Mouse (Mus musculus) kidney, embryonic 16.5 days (tissue): Measurements from ENCODE around the gene Olfr122. TPM values are rescaled to one million over a fixed set of nuclear protein-coding genes. Genes with fewer than 3 reads are reported as not detected.

Source experiments
- ATAC-seq: fragments of 200-750 bp; cut with Nextera tagmentation; 2 replicates; pipeline ENCODE4 v1.8.0; 2017; ENCODE audit warnings: moderate TSS enrichment; ENCODE audit not compliant: low FRiP score, low TSS enrichment
- H3K27ac ChIP-seq: fragments of 300-500 bp; sonication (generic); 2 replicates; pipeline ENCODE4 v1.5.1; 2014; ENCODE audit warnings: low read length
- H3K27me3 ChIP-seq: fragments of 300-500 bp; sonication (generic); 2 replicates; pipeline ENCODE4 v1.6.1; 2014; ENCODE audit warnings: low read length, control low read depth, mixed read lengths; ENCODE audit not compliant: insufficient read depth
- H3K36me3 ChIP-seq: fragments of 300-500 bp; sonication (generic); 2 replicates; pipeline ENCODE4 v1.6.1; 2014; ENCODE audit warnings: low read length, control low read depth, mixed read lengths; ENCODE audit not compliant: insufficient read depth
- H3K4me1 ChIP-seq: fragments of 300-500 bp; sonication (generic); 2 replicates; pipeline ENCODE4 v1.6.1; 2014; ENCODE audit warnings: low read length, control low read depth, mixed read lengths; ENCODE audit not compliant: insufficient read depth
- H3K4me2 ChIP-seq: fragments of 300-500 bp; sonication (generic); replicated peaks from 2 replicates; pipeline ENCODE4 v1.6.1; 2014; ENCODE audit warnings: low read depth, low read length
- H3K4me3 ChIP-seq: fragments of 300-500 bp; sonication (generic); 2 replicates; pipeline ENCODE4 v1.5.1; 2014; ENCODE audit warnings: mild to moderate bottlenecking, low read length
- H3K9ac ChIP-seq: fragments of 300-500 bp; sonication (generic); replicated peaks from 2 replicates; pipeline ENCODE4 v1.6.1; 2014; ENCODE audit warnings: low read length
- H3K9me3 ChIP-seq: fragments of 300-500 bp; sonication (generic); 2 replicates; pipeline ENCODE4 v1.6.1; 2016; ENCODE audit warnings: low read length, control low read depth
- WGBS: fragments of 180-500 bp; shearing (Covaris S2); extraction: QIAGEN DNeasy Blood & Tissue Kit; methylation state at CpG from one replicate; pipeline ENCODE4 v1.1.7; 2014; 5-methylcytosine and 5-hydroxymethylcytosine counted together
- polyA plus RNA-seq: library from polyadenylated mRNA; unstranded; fragments of >200 nt; fragmentation: Nextera tagmentation; extraction: Ambion mirVana; gene quantifications from 2 replicates; pipeline ENCODE4 v1.2.1, GENCODE M21; 2015

The Olfr122 gene
- polyA plus RNA-seq, result not detected in 2 replicates

DNA sequence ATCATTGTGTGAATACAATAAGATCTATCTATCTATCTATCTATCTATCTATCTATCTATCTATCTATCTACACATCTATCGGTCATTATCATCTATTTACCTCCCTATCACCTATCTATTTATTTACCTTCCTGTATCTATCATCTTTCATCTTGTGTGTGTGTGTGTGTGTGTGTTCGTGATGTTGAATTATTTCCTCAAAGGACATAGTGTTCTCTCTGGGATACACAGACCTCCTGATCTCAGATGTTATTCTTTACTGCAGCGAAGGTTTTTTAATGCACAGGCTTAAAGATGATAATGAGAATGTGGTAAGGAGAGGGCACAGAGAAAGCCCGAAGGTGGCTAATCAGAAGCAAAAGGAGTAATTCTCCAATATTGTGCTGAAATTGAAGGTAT, at the start of gene Olfr122:
Olfr122 (plus strand) TSS at position 301 of the 400 bp plus-strand sequence.
- 78% methylated on average over 4 of the region's 4 CpGs for WGBS
- H3K27me3 ChIP-seq, result no peaks in the 10 kb centered on the region
- H3K9ac ChIP-seq, result no peak within 1 kb of the TSS
- no peak within 1 kb of the TSS for H3K27ac ChIP-seq
- no peak for ATAC-seq
- H3K4me1 ChIP-seq, result no peaks in the 10 kb centered on the region
- H3K4me2 ChIP-seq, result no peak within 1 kb of the TSS
- no peaks in the 10 kb centered on the region for H3K36me3 ChIP-seq
- H3K4me3 ChIP-seq, result no peak within 1 kb of the TSS
- H3K9me3 ChIP-seq, result no peaks in the 10 kb centered on the region

DNA sequence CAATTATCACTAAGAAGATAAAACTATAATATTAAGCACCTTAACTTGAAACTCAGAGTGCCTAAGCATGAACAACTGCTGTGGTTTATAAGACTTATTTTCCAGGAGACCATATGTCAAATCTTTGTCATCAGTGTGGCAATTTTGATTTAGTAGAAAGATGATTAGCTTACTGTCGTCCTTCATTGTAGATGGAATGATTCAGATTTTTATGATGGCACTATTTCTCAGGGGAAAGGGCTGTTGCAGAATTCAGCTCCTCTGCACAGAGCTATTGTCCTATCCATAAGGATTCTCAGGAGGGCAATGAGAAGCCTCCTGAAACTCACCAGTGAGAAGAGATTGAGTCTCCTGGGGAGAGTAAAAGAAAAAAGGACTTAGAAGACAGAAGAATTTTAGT, 46.9 kb upstream of the Olfr122 start, which contains the start of gene Olfr120:
Olfr120 (plus strand) TSS at position 301 of the 400 bp plus-strand sequence.
- H3K27ac ChIP-seq, result no peak within 1 kb of the TSS
- no peaks in the 10 kb centered on the region for H3K4me1 ChIP-seq
- no peak within 1 kb of the TSS for H3K4me3 ChIP-seq
- no peak for ATAC-seq
- no peaks in the 10 kb centered on the region for H3K36me3 ChIP-seq
- H3K9ac ChIP-seq, result no peak within 1 kb of the TSS
- no peak within 1 kb of the TSS for H3K4me2 ChIP-seq
- WGBS, result 56% methylated on average over 1 of the region's 1 CpGs
- H3K9me3 ChIP-seq, result no peaks in the 10 kb centered on the region
- H3K27me3 ChIP-seq, result no peaks in the 10 kb centered on the region

DNA sequence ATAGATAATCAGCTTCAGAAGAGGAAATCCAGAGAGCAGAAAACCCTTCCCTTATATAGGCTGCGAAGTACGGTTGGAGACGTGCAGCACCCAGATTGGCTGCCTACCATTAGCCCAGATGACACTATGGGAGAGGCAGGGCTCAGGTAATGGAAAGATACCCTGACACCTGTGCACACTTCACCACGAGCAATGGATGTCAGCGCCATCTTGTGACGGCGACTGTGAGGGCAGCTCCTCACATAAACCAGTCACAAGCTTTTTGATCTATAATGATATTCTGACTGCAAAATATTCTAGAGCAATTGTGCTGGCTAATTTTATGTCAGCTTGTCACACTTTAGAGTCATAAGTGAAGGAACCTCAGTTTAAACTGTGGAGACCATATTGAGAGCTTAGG, 30.3 kb upstream of the Olfr122 start:
- Histone ChIP-seq H3K9ac (no peak overlapping the region), H3K9me3 (no peaks in the 10 kb centered on the region), H3K4me1 (no peaks in the 10 kb centered on the region), H3K4me2 (no peak overlapping the region), H3K27ac (no peak overlapping the region), H3K4me3 (no peak overlapping the region), H3K36me3 (no peaks in the 10 kb centered on the region), H3K27me3 (no peaks in the 10 kb centered on the region)
- ATAC-seq, result no peak
- WGBS, result 47% methylated on average over 7 of the region's 7 CpGs

DNA sequence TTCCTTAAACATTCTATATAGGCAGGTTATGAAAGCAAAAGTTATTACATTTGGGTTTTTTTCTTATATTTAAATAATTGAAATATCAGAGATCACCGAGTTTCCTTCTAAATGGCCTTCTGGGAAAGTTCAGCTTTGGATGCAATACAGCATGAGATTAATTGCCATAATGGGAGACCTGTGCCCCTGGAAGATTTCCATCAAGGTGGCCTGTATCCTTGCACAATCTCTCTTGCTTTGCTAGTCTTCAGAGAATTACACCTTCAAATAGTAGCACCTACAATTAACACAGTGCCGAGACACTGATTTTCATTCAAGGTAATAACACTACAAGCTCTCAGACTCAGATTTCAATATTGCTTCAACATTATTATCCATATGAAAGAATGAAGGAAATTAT, 24.8 kb downstream of the Olfr122 start, which contains the start of gene Olfr123:
Olfr123 (plus strand) TSS at position 301 of the 400 bp plus-strand sequence.
- no peak for ATAC-seq
- Histone ChIP-seq H3K27ac (no peak within 1 kb of the TSS), H3K27me3 (no peaks in the 10 kb centered on the region), H3K4me2 (no peak within 1 kb of the TSS), H3K9ac (no peak within 1 kb of the TSS), H3K36me3 (no peaks in the 10 kb centered on the region), H3K4me1 (no peaks in the 10 kb centered on the region), H3K4me3 (no peak within 1 kb of the TSS), H3K9me3 (0 out of 2 replicates have a peak, but pooled peaks cover 2% of the 10 kb centered on the region)
- 85% methylated on average over 2 of the region's 2 CpGs for WGBS

DNA sequence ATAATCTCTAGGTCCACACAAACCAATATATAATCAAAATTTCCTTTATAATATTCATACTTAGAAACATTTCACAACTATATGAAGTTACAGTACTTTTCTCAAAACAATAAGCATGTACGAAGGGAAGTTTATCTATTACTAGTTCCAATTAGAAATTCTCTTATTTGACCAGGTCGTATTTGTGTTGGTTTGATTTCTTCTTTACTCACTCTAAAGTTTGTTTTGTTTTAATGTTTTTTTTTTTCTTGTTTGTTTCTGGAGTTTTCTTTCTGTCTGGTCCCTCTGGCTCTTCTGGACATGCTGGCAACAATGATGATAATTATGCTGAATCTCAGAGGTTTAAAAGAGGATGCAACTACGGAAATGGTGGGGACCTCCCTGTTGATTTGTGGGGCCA, 31.2 kb downstream of the Olfr122 start, which contains the start of gene Olfr124:
Olfr124 (plus strand) TSS at position 301 of the 400 bp plus-strand sequence.
- Histone ChIP-seq H3K9ac (no peak within 1 kb of the TSS), H3K27ac (no peak within 1 kb of the TSS)

More for the DNA sequence above, 31.2 kb downstream of the Olfr122 start, which contains the start of gene Olfr124:
- H3K9me3 ChIP-seq, result no peaks in the 10 kb centered on the region
- H3K4me3 ChIP-seq, result no peak within 1 kb of the TSS
- no peak for ATAC-seq
- 87% methylated on average over 3 of the region's 3 CpGs for WGBS
- H3K36me3 ChIP-seq, result no peaks in the 10 kb centered on the region
- H3K4me1 ChIP-seq, result no peaks in the 10 kb centered on the region
- no peaks in the 10 kb centered on the region for H3K27me3 ChIP-seq
- no peak within 1 kb of the TSS for H3K4me2 ChIP-seq

Other genes with a start within 250 kb of the Olfr122 start
- gene Olfr112, start 199.2 kb upstream of the Olfr122 start, polyA plus RNA-seq, result not detected in 2 replicates
- not detected in 2 replicates for gene Olfr113, start 190.9 kb upstream of the Olfr122 start, polyA plus RNA-seq
- gene Olfr114, start 175.9 kb upstream of the Olfr122 start, polyA plus RNA-seq, result not detected in 2 replicates
- gene Olfr115, start 141.5 kb upstream of the Olfr122 start, polyA plus RNA-seq, result not detected in 2 replicates
- not detected in 2 replicates for gene Olfr116, start 141.4 kb upstream of the Olfr122 start, polyA plus RNA-seq
- not detected in 2 replicates for gene Olfr117, start 104.8 kb upstream of the Olfr122 start, polyA plus RNA-seq
- not detected in 2 replicates for gene Olfr118, start 101.6 kb upstream of the Olfr122 start, polyA plus RNA-seq
- gene Olfr119, start 72.0 kb upstream of the Olfr122 start, polyA plus RNA-seq, result not detected in 2 replicates
- gene Olfr120, start 46.8 kb upstream of the Olfr122 start, polyA plus RNA-seq, result not detected in 2 replicates
- gene Olfr121, start 19.8 kb upstream of the Olfr122 start, polyA plus RNA-seq, result not detected in 2 replicates
- gene Olfr123, start 24.9 kb downstream of the Olfr122 start, polyA plus RNA-seq, result not detected in 2 replicates
- not detected in 2 replicates for gene Olfr124, start 31.3 kb downstream of the Olfr122 start, polyA plus RNA-seq
- not detected in 2 replicates for gene Olfr125, start 64.3 kb downstream of the Olfr122 start, polyA plus RNA-seq
- not detected in 2 replicates for gene Olfr126, start 78.9 kb downstream of the Olfr122 start, polyA plus RNA-seq
- not detected in 2 replicates for gene Olfr127, start 131.8 kb downstream of the Olfr122 start, polyA plus RNA-seq
- gene Olfr128, start 151.9 kb downstream of the Olfr122 start, polyA plus RNA-seq, result not detected in 2 replicates
- gene Olfr761, start 184.5 kb downstream of the Olfr122 start, polyA plus RNA-seq, result not detected in 2 replicates